Mouse (Mus musculus) natural killer cell, adult 2 months (primary cell): ENCODE measurements around the gene Apoc4.
A peak's percentile ranks its signal among the peaks of the same experiment; 100 is the strongest.

Source experiments
- DNase-seq, 2 experiments: peaks; one replicate each; pipeline ENCODE4 v3.0.0; 2022; ENCODE audit warnings: low spot score in 2 of 2

Apoc4 gene

GRCm38 (mm10) chr7:19677872-19678271 is 3.4 kb downstream of the Apoc4 start, which contains the start of gene Apoc2:
TSS of gene Apoc2 (minus strand) at chr7:19677941.
- no peak for DNase-seq

- DNase-seq, result peak in 1 of 2 experiments; percentile 27
Measured at GRCm38 (mm10) chr7:19676662-19677061, 4.6 kb downstream of the Apoc4 start.

- DNase-seq, result no peak
Measured at GRCm38 (mm10) chr7:19675824-19676223, 5.5 kb downstream of the Apoc4 start.

GRCm38 (mm10) chr7:19673083-19673699 is 8.1 kb downstream of the Apoc4 start:
- DNase-seq, result no peak

- DNase-seq, result no peak
Measured at GRCm38 (mm10) chr7:19671511-19671910, 9.8 kb downstream of the Apoc4 start.

- peak; percentile 84 to 91 for DNase-seq
Measured at GRCm38 (mm10) chr7:19668947-19669721, 12.1 kb downstream of the Apoc4 start.

GRCm38 (mm10) chr7:19667434-19667833 is 13.8 kb downstream of the Apoc4 start:
- DNase-seq, result peak in 1 of 2 experiments; percentile 29

GRCm38 (mm10) chr7:19666750-19667149 is 14.5 kb downstream of the Apoc4 start:
- DNase-seq, result no peak

GRCm38 (mm10) chr7:19664955-19665841 is 16.1 kb downstream of the Apoc4 start, which contains the start of gene Clptm1:
TSS of gene Clptm1 (minus strand) at chr7:19665033.
- peak; percentile 98 to 99 for DNase-seq

- no peak for DNase-seq
Measured at GRCm38 (mm10) chr7:19664455-19664954, 16.8 kb downstream of the Apoc4 start.

- no peak for DNase-seq
Measured at GRCm38 (mm10) chr7:19663940-19664339, 17.3 kb downstream of the Apoc4 start.

- no peak for DNase-seq
Measured at GRCm38 (mm10) chr7:19652614-19653013, 28.7 kb downstream of the Apoc4 start.

- DNase-seq, result no peak
Measured at GRCm38 (mm10) chr7:19651063-19651786, 30.1 kb downstream of the Apoc4 start.

GRCm38 (mm10) chr7:19641223-19641622 is 40.1 kb downstream of the Apoc4 start:
- no peak for DNase-seq

GRCm38 (mm10) chr7:19635074-19635827 is 46.0 kb downstream of the Apoc4 start:
- no peak for DNase-seq

GRCm38 (mm10) chr7:19634591-19634990 is 46.7 kb downstream of the Apoc4 start:
- DNase-seq, result no peak

- no peak for DNase-seq
Measured at GRCm38 (mm10) chr7:19633855-19634254, 47.4 kb downstream of the Apoc4 start.

GRCm38 (mm10) chr7:19633197-19633596 is 48.1 kb downstream of the Apoc4 start:
- DNase-seq, result no peak

- no peak for DNase-seq
Measured at GRCm38 (mm10) chr7:19632720-19633119, 48.6 kb downstream of the Apoc4 start.

- no peak for DNase-seq
Measured at GRCm38 (mm10) chr7:19632275-19632674, 49.0 kb downstream of the Apoc4 start.
